Mouse (Mus musculus) lung, embryonic 14.5 days (tissue): Measurements from ENCODE around the gene Zbtb40. TPM values are rescaled to one million over a fixed set of nuclear protein-coding genes. Genes with fewer than 3 reads are reported as not detected.

Source experiments
- ATAC-seq: fragments of 200-750 bp; cut with Nextera tagmentation; 2 replicates; pipeline ENCODE4 v1.8.0; 2017; ENCODE audit warnings: mild to moderate bottlenecking, moderate TSS enrichment, moderate library complexity; ENCODE audit not compliant: insufficient read depth
- DNase-seq: peaks from one replicate; pipeline ENCODE4 v3.0.0-alpha.2; 2015
- H3K27ac ChIP-seq: fragments of 300-500 bp; sonication (generic); 2 replicates; pipeline ENCODE4 v1.5.1; 2014; ENCODE audit warnings: low read depth, mild to moderate bottlenecking, moderate library complexity
- H3K27me3 ChIP-seq: fragments of 300-500 bp; sonication (generic); 2 replicates; pipeline ENCODE4 v1.6.1; 2014; ENCODE audit warnings: low read length, control low read depth; ENCODE audit not compliant: insufficient read depth
- H3K36me3 ChIP-seq: fragments of 300-500 bp; sonication (generic); 2 replicates; pipeline ENCODE4 v1.6.1; 2014; ENCODE audit warnings: control low read depth; ENCODE audit not compliant: insufficient read depth
- H3K4me1 ChIP-seq: fragments of 300-500 bp; sonication (generic); 2 replicates; pipeline ENCODE4 v1.6.1; 2014; ENCODE audit warnings: antibody characterized with exemption, control low read depth; ENCODE audit not compliant: insufficient read depth
- H3K4me2 ChIP-seq: fragments of 300-500 bp; sonication (generic); 2 replicates; pipeline ENCODE4 v1.6.1; 2014; ENCODE audit warnings: mild to moderate bottlenecking
- H3K4me3 ChIP-seq: fragments of 300-500 bp; sonication (generic); 2 replicates; pipeline ENCODE4 v1.5.1; 2014; ENCODE audit warnings: low read depth, low read length
- H3K9ac ChIP-seq: fragments of 300-500 bp; sonication (generic); 2 replicates; pipeline ENCODE4 v1.6.1; 2014
- H3K9me3 ChIP-seq: fragments of 300-500 bp; sonication (generic); 2 replicates; pipeline ENCODE4 v1.6.1; 2016; ENCODE audit warnings: low read depth, low read length, control low read depth
- CTCF ChIP-seq: IDR thresholded peaks from 2 replicates; pipeline ENCODE4 v1.5.1; 2016; ENCODE audit warnings: antibody characterized with exemption, low read depth
- WGBS: fragments of 180-500 bp; shearing (Covaris S2); extraction: QIAGEN DNeasy Blood & Tissue Kit; methylation state at CpG from one replicate; pipeline ENCODE4 v1.1.7; 2014; 5-methylcytosine and 5-hydroxymethylcytosine counted together
- polyA plus RNA-seq: library from polyadenylated mRNA; unstranded; fragments of >200 nt; fragmentation: Nextera tagmentation; extraction: Ambion mirVana; gene quantifications from 2 replicates; pipeline ENCODE4 v1.2.1, GENCODE M21; 2014

Zbtb40 gene
- polyA plus RNA-seq, 1 experiment from 2014 or later = 5.5 TPM

GRCm38 (mm10) chr4:137001825-137002224 is 46.8 kb downstream of the Zbtb40 start:
- H3K27ac ChIP-seq = no peak overlapping the region
- H3K36me3 ChIP-seq = peaks cover 29% of the 10 kb centered on the region
- no peaks in the 10 kb centered on the region for H3K9me3 ChIP-seq
- 56% methylated on average over 3 of the region's 3 CpGs for WGBS
- H3K4me2 ChIP-seq = no peak overlapping the region
- DNase-seq (peak; percentile 9), ATAC-seq (no peak)
- H3K27me3 ChIP-seq = no peaks in the 10 kb centered on the region
- no peaks in the 10 kb centered on the region for H3K4me1 ChIP-seq
- no peak overlapping the region for H3K9ac ChIP-seq
- no peak overlapping the region for H3K4me3 ChIP-seq
- no peak for TF ChIP-seq CTCF

- WGBS = 86% methylated on average over 7 of the region's 7 CpGs
- Histone ChIP-seq H3K36me3 (peaks cover 35% of the 10 kb centered on the region), H3K4me1 (no peaks in the 10 kb centered on the region), H3K4me3 (no peak overlapping the region), H3K4me2 (no peak overlapping the region), H3K27ac (no peak overlapping the region), H3K9ac (no peak overlapping the region), H3K9me3 (no peaks in the 10 kb centered on the region), H3K27me3 (no peaks in the 10 kb centered on the region)
- no peak for TF ChIP-seq CTCF
- ATAC-seq = no peak
- DNase-seq = no peak
These were observed 47.6 kb downstream of the Zbtb40 start for GRCm38 (mm10) chr4:137001020-137001419.

- H3K9me3 ChIP-seq = no peaks in the 10 kb centered on the region
- peaks cover 57% of the 10 kb centered on the region for H3K36me3 ChIP-seq
- DNase-seq = no peak
- WGBS = 79% methylated on average over 7 of the region's 7 CpGs
- no peak overlapping the region for H3K4me3 ChIP-seq
- no peaks in the 10 kb centered on the region for H3K27me3 ChIP-seq
- H3K4me2 ChIP-seq = no peak overlapping the region
- no peak overlapping the region for H3K27ac ChIP-seq
- H3K4me1 ChIP-seq = no peaks in the 10 kb centered on the region
- no peak for ATAC-seq
- TF ChIP-seq CTCF = no peak
- no peak overlapping the region for H3K9ac ChIP-seq
These were observed 50.2 kb downstream of the Zbtb40 start for GRCm38 (mm10) chr4:136998371-136998770.

GRCm38 (mm10) chr4:136997723-136998345 is 50.8 kb downstream of the Zbtb40 start:
- H3K4me3 ChIP-seq = no peak overlapping the region
- no peaks in the 10 kb centered on the region for H3K4me1 ChIP-seq
- H3K4me2 ChIP-seq = no peak overlapping the region
- DNase-seq (no peak), ATAC-seq (no peak)
- no peak overlapping the region for H3K9ac ChIP-seq
- no peak overlapping the region for H3K27ac ChIP-seq
- no peaks in the 10 kb centered on the region for H3K27me3 ChIP-seq
- no peak for TF ChIP-seq CTCF
- 84% methylated on average over 12 of the region's 12 CpGs for WGBS
- H3K9me3 ChIP-seq = no peaks in the 10 kb centered on the region
- H3K36me3 ChIP-seq = peaks cover 62% of the 10 kb centered on the region

GRCm38 (mm10) chr4:136996933-136997332 is 51.7 kb downstream of the Zbtb40 start:
- H3K4me1 ChIP-seq = no peaks in the 10 kb centered on the region
- no peak overlapping the region for H3K4me3 ChIP-seq
- H3K9me3 ChIP-seq = no peaks in the 10 kb centered on the region
- ATAC-seq (no peak), DNase-seq (no peak)
- H3K27me3 ChIP-seq = no peaks in the 10 kb centered on the region
- no peak overlapping the region for H3K27ac ChIP-seq
- no peak overlapping the region for H3K9ac ChIP-seq
- 69% methylated on average over 7 of the region's 7 CpGs for WGBS
- no peak for TF ChIP-seq CTCF
- H3K4me2 ChIP-seq = no peak overlapping the region
- peaks cover 62% of the 10 kb centered on the region for H3K36me3 ChIP-seq

- WGBS = 83% methylated on average over 14 of the region's 14 CpGs
- H3K4me3 ChIP-seq = no peak overlapping the region
- no peak overlapping the region for H3K4me2 ChIP-seq
- H3K27me3 ChIP-seq = no peaks in the 10 kb centered on the region
- H3K36me3 ChIP-seq = peaks cover 61% of the 10 kb centered on the region
- TF ChIP-seq CTCF = no peak
- ATAC-seq (no peak), DNase-seq (no peak)
- no peak overlapping the region for H3K9ac ChIP-seq
- H3K9me3 ChIP-seq = no peaks in the 10 kb centered on the region
- no peaks in the 10 kb centered on the region for H3K4me1 ChIP-seq
- H3K27ac ChIP-seq = no peak overlapping the region
These were observed 53.2 kb downstream of the Zbtb40 start for GRCm38 (mm10) chr4:136995361-136995760.

GRCm38 (mm10) chr4:136981993-136982695 is 66.5 kb downstream of the Zbtb40 start:
- Histone ChIP-seq H3K27me3 (peaks cover 5% of the 10 kb centered on the region; the same call in 1 of the 2 replicates), H3K36me3 (peaks cover 11% of the 10 kb centered on the region; the same call in 1 of the 2 replicates), H3K4me1 (no peaks in the 10 kb centered on the region), H3K4me3 (no peak overlapping the region), H3K9ac (no peak overlapping the region), H3K27ac (no peak overlapping the region), H3K9me3 (no peaks in the 10 kb centered on the region), H3K4me2 (no peak overlapping the region)
- no peak for TF ChIP-seq CTCF
- ATAC-seq = no peak
- 44% methylated on average over 9 of the region's 9 CpGs for WGBS
- no peak for DNase-seq
